Mouse (Mus musculus) erythroblast, embryonic 14.5 days (primary cell): Measurements from ENCODE around the gene Defa2.
"Not testable (repeated sequence)": the region's sequence is repeated elsewhere in the genome, so short reads cannot be mapped to it uniquely, and the experiment has no call there.

ENCODE experiments used
- GATA1 ChIP-seq: IDR thresholded peaks from 2 replicates; pipeline ENCODE4 v1.6.1; 2012; ENCODE audit warnings: low read length, inconsistent platforms, mixed read lengths
- TAL1 ChIP-seq: IDR thresholded peaks from 3 replicates; pipeline ENCODE4 v1.6.1; 2012; ENCODE audit warnings: low read length, inconsistent platforms, mixed read lengths

- not testable (repeated sequence) for TF ChIP-seq GATA1, TAL1
These were observed 13.2 kb downstream of the Defa2 start, which contains the start of gene Defa33 for GRCm38 (mm10) chr8:21391511-21391910.
